Mouse (Mus musculus) stomach, embryonic 15.5 days (tissue): ENCODE data around the gene Wt1. TPM values are rescaled to one million over a fixed set of nuclear protein-coding genes. Genes with fewer than 3 reads are reported as not detected.

Experiments
- ATAC-seq: fragments of 200-750 bp; cut with Nextera tagmentation; 2 replicates; pipeline ENCODE4 v1.8.0; 2017; ENCODE audit warnings: low read depth, moderate number of reproducible peaks, moderate TSS enrichment; ENCODE audit not compliant: insufficient read depth, low FRiP score
- H3K27ac ChIP-seq: fragments of 300-500 bp; sonication (generic); 2 replicates; pipeline ENCODE4 v1.5.1; 2015; ENCODE audit warnings: mild to moderate bottlenecking, inconsistent platforms
- H3K27me3 ChIP-seq: fragments of 300-500 bp; sonication (generic); replicated peaks from 2 replicates; pipeline ENCODE4 v1.6.1; 2015; ENCODE audit warnings: inconsistent platforms
- H3K36me3 ChIP-seq: fragments of 300-500 bp; sonication (generic); 2 replicates; pipeline ENCODE4 v1.6.1; 2015; ENCODE audit warnings: inconsistent platforms
- H3K4me1 ChIP-seq: fragments of 300-500 bp; sonication (generic); 2 replicates; pipeline ENCODE4 v1.6.1; 2015; ENCODE audit warnings: inconsistent platforms
- H3K4me2 ChIP-seq: fragments of 300-500 bp; sonication (generic); 2 replicates; pipeline ENCODE4 v1.6.1; 2015; ENCODE audit warnings: mild to moderate bottlenecking, inconsistent platforms
- H3K4me3 ChIP-seq: fragments of 300-500 bp; sonication (generic); replicated peaks from 2 replicates; pipeline ENCODE4 v1.5.1; 2015; ENCODE audit warnings: inconsistent platforms
- H3K9ac ChIP-seq: fragments of 300-500 bp; sonication (generic); 2 replicates; pipeline ENCODE4 v1.6.1; 2015; ENCODE audit warnings: inconsistent platforms
- H3K9me3 ChIP-seq: fragments of 300-500 bp; sonication (generic); 2 replicates; pipeline ENCODE4 v1.6.1; 2016; ENCODE audit warnings: inconsistent platforms
- WGBS: fragments of 180-500 bp; shearing (Covaris S2); methylation state at CpG from one replicate; pipeline ENCODE4 v1.1.7; 2015; 5-methylcytosine and 5-hydroxymethylcytosine counted together
- polyA plus RNA-seq: library from polyadenylated mRNA; unstranded; fragments of >200 nt; fragmentation: Nextera tagmentation; extraction: Ambion mirVana; gene quantifications from 2 replicates; pipeline ENCODE4 v1.2.1, GENCODE M21; 2015

Wt1 gene
- polyA plus RNA-seq, 1 experiment from 2014 or later, result 23.3 TPM

DNA sequence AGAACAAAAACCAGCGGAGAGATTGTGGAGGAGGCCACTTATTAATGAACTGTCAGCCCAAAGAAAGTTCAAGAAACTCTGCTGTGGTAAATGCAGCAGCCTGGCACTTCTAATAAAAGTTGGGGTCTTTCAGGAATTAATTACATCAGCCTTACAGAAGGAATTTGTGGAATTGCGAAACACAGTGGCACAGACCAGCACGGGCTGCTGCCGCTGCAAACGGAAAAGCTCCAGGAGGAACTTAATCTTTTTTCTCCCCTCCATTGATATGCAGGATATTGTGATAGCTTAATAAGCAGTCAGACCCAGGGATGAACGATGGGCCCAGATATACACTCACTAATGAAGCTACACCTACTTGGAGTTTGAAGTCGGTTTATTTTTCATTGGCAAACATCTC, 15.0 kb downstream of the Wt1 start:
- Histone ChIP-seq H3K27ac (no peak overlapping the region), H3K4me1 (no peaks in the 10 kb centered on the region), H3K27me3 (peaks cover 19% of the 10 kb centered on the region), H3K36me3 (no peaks in the 10 kb centered on the region), H3K4me2 (no peak overlapping the region), H3K9me3 (no peaks in the 10 kb centered on the region), H3K9ac (no peak overlapping the region), H3K4me3 (no peak overlapping the region)
- WGBS, result 41% methylated on average over 7 of the region's 7 CpGs
- ATAC-seq, result no peak

DNA sequence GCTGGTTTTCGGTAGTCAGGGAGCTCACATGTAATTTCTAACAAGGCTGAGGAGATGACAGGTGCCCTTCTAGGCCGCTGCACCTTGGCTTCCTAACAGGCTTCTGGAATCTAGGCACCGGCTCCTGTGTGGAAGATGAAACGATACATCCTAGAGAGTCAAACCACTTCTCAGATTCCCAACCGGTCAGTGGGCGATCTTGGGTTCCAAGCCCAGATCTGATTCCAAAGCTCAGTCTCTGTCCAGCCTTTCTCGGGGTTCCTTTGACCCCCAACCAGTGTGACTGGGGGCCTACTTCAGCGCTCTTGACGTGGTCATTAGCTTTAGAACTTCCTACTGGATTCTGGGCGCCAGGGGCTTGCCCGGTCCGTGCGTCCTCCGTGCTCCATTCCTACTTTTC, 17.4 kb downstream of the Wt1 start:
- Histone ChIP-seq H3K9me3 (no peaks in the 10 kb centered on the region), H3K4me3 (no peak overlapping the region), H3K36me3 (no peaks in the 10 kb centered on the region), H3K27me3 (peaks cover 8% of the 10 kb centered on the region), H3K4me1 (no peaks in the 10 kb centered on the region), H3K4me2 (no peak overlapping the region), H3K9ac (no peak overlapping the region), H3K27ac (no peak overlapping the region)
- WGBS, result 93% methylated on average over 14 of the region's 14 CpGs
- no peak for ATAC-seq

DNA sequence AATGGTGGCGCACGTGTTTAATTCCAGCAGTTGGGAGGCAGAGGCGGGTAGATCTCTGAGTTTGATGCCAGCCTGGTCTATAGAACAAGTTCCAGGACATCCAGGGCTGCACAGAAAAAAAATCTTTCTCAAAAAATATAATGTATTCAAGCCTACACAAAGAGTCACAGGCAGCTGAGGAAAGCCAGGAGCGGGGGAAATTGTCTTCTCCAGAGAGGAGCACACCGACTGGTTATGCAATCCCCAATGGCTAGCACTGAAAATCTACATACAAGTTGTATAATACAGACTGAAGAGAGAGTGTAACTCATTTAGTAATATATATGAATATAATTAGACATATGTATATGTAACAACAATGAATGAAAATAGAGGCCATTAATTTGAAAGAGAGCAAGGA, 25.2 kb downstream of the Wt1 start:
- Histone ChIP-seq H3K27me3 (no peaks in the 10 kb centered on the region), H3K27ac (no peak overlapping the region), H3K4me2 (no peak overlapping the region), H3K9me3 (no peaks in the 10 kb centered on the region), H3K4me1 (no peaks in the 10 kb centered on the region), H3K36me3 (no peaks in the 10 kb centered on the region), H3K4me3 (no peak overlapping the region), H3K9ac (no peak overlapping the region)
- 88% methylated on average over 5 of the region's 5 CpGs for WGBS
- no peak for ATAC-seq

DNA sequence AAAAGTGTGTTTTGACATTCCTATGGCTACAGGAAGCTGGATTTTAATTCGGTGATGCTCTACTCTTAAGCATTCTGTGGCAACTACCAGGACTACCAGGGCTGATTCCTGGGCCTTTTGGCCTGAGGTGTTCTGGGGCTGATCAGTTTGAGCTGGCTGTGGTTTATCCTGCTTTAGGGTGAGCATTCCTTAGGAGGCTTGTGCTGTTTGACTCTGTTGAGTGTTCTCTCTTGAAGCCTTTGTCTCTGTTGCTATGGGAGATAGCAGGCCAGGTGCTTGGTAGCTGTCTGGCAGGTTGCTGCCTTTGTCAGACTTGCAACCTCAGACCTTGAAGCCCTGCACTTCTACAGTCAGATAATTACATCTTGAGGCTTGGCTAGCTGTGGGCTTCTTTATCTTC, 26.7 kb downstream of the Wt1 start:
- Histone ChIP-seq H3K4me1 (no peaks in the 10 kb centered on the region), H3K9me3 (no peaks in the 10 kb centered on the region), H3K36me3 (no peaks in the 10 kb centered on the region), H3K27ac (no peak overlapping the region), H3K4me3 (no peak overlapping the region), H3K4me2 (no peak overlapping the region), H3K27me3 (no peaks in the 10 kb centered on the region), H3K9ac (no peak overlapping the region)
- WGBS, result 65% methylated on average over 1 of the region's 1 CpGs
- ATAC-seq, result no peak

DNA sequence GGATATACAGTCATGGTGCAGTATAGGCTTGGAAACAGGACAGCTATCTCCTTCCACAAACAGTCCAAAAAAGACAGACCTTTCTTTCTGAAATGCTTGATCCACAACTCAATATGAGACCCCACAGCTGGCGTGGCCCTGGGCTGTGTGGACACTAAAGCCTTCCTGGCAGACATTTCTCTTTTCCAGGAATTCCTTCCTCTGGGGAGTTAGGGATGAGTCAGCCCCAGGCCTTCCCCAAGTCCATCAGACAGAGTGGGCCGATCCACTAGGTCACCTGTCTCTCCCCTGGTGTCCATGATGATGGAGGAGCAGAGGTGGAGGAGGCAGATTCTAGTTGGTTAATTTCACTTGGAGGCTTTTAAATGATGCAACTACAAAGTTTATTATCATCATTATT, 34.6 kb downstream of the Wt1 start:
- H3K9me3 ChIP-seq, result no peaks in the 10 kb centered on the region
- H3K27me3 ChIP-seq, result no peaks in the 10 kb centered on the region
- no peak overlapping the region for H3K4me2 ChIP-seq
- H3K4me3 ChIP-seq, result no peak overlapping the region
- 70% methylated on average over 2 of the region's 2 CpGs for WGBS
- H3K9ac ChIP-seq, result no peak overlapping the region
- H3K36me3 ChIP-seq, result no peaks in the 10 kb centered on the region
- ATAC-seq, result no peak
- no peaks in the 10 kb centered on the region for H3K4me1 ChIP-seq
- H3K27ac ChIP-seq, result no peak overlapping the region

DNA sequence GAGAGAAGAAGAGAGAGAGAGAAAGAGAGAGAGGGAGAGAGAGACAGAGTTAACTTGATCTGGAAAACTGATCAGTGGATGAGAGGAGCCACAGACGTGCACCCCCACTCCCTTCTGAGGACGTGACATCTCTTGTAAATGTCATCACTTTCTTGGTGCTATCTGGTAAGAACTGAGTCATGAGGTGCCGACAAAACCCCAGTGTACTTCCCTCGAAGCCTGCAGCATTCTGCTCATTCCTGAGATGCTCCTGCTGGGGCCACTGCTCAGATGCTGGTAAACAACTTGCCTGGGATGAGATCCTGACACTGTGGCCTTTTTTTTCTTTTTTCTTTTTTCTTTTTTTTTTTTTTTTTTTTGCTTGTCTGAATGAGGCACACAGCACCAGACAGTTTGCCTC, 36.4 kb downstream of the Wt1 start:
- Histone ChIP-seq H3K36me3 (no peaks in the 10 kb centered on the region), H3K4me3 (no peak overlapping the region)
- ATAC-seq, result no peak

DNA sequence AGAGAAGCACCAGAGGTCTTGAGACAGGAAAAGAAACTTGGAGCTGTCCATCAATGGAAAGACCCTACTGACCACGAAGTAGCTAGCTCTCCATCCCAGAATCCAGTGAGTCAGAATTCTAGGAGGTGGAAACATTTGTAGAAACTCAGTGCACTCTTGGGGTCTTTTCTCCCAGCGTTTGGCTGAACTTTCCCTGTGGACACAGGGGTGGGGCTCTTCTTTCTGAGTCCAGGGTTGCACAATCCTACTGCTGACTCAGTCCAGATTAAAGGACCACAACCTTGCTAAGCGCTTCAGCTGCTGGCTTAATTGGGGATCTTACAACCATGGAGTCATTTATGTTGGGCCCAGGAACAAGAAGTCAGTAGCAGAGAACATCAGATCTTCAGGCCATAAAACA, 41.8 kb downstream of the Wt1 start:
- no peak overlapping the region for H3K4me2 ChIP-seq
- no peak overlapping the region for H3K4me3 ChIP-seq
- no peak overlapping the region for H3K27ac ChIP-seq
- H3K9me3 ChIP-seq, result no peaks in the 10 kb centered on the region
- H3K36me3 ChIP-seq, result no peaks in the 10 kb centered on the region
- H3K27me3 ChIP-seq, result no peaks in the 10 kb centered on the region
- no peak for ATAC-seq
- no peaks in the 10 kb centered on the region for H3K4me1 ChIP-seq
- 76% methylated on average over 3 of the region's 3 CpGs for WGBS
- no peak overlapping the region for H3K9ac ChIP-seq

More for the DNA sequence above, 36.4 kb downstream of the Wt1 start:
- Histone ChIP-seq H3K27me3 (no peaks in the 10 kb centered on the region), H3K4me1 (no peaks in the 10 kb centered on the region), H3K4me2 (no peak overlapping the region), H3K9me3 (no peaks in the 10 kb centered on the region), H3K27ac (no peak overlapping the region), H3K9ac (no peak overlapping the region)
- 15% methylated on average over 4 of the region's 4 CpGs for WGBS

DNA sequence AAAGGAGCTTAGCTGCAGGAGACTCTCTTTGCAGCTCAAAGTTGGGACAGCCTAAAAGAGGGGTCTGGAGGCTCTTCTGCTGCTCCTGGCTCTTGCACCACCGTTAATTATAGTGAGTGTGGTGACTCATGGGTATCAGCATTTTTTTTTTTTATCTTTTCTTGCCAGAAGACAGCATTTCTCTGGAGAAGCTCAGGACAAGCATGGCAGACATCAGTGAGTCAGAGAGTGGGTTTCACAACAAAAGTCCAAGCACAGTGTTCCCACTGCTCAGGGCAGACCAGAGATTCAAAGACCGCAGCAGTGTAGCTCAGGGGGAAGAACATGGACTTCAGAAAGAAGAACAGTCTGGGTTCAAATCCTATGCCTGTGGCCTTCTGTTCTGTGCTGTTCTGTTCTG, 47.9 kb downstream of the Wt1 start:
- no peaks in the 10 kb centered on the region for H3K4me1 ChIP-seq
- H3K27me3 ChIP-seq, result no peaks in the 10 kb centered on the region
- no peak overlapping the region for H3K4me2 ChIP-seq
- H3K36me3 ChIP-seq, result no peaks in the 10 kb centered on the region
- no peak for ATAC-seq
- no peak overlapping the region for H3K9ac ChIP-seq
- H3K27ac ChIP-seq, result no peak overlapping the region
- H3K4me3 ChIP-seq, result no peak overlapping the region
- H3K9me3 ChIP-seq, result no peaks in the 10 kb centered on the region
- 69% methylated on average over 2 of the region's 2 CpGs for WGBS

DNA sequence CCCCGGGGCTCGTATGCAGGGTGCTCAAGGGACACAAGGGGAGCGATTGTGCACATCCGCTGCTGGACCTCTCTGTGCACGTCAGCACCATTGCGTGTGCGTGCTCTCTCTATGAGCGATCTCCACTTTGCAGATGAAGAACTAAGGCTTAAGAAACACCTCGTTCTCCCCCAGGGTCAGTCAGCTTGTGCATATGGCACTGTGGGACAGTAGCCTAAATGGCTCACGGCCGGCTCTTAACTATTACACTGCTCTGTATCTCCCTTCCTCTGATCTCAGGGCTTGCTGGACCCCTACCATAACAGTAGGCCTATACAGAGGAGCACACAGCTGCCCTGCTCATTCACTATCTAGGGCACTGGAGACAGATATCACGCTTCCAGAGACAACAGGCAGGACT, 52.5 kb downstream of the Wt1 start:
- no peaks in the 10 kb centered on the region for H3K9me3 ChIP-seq
- H3K9ac ChIP-seq, result no peak overlapping the region
- H3K27ac ChIP-seq, result no peak overlapping the region
- no peak for ATAC-seq
- H3K27me3 ChIP-seq, result no peaks in the 10 kb centered on the region
- no peaks in the 10 kb centered on the region for H3K36me3 ChIP-seq
- no peaks in the 10 kb centered on the region for H3K4me1 ChIP-seq
- H3K4me2 ChIP-seq, result no peak overlapping the region
- H3K4me3 ChIP-seq, result no peak overlapping the region
- 77% methylated on average over 12 of the region's 12 CpGs for WGBS

DNA sequence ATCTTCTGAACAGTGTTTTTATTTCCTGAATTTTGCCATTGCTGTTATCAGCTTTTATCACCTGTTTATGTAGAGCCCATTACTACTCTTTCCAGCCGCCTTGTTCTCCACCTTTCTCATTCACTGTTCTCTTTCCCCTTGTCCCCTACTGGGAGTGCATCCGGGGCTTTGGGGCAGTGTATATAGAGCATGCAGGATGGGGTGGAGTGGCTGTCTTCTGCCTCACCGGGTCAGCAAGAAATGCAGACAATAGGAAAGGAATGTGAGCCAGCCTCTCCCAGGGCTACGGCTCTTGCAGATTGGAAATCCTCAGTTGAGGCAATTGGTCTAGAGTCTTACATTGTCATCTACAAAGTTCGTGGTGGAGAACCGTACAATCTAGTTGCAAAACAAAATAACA, 56.2 kb downstream of the Wt1 start:
- H3K4me2 ChIP-seq, result no peak overlapping the region
- no peaks in the 10 kb centered on the region for H3K36me3 ChIP-seq
- H3K4me1 ChIP-seq, result no peaks in the 10 kb centered on the region
- WGBS, result 26% methylated on average over 6 of the region's 6 CpGs
- no peaks in the 10 kb centered on the region for H3K27me3 ChIP-seq
- no peak for ATAC-seq
- no peaks in the 10 kb centered on the region for H3K9me3 ChIP-seq
- no peak overlapping the region for H3K27ac ChIP-seq
- no peak overlapping the region for H3K9ac ChIP-seq
- no peak overlapping the region for H3K4me3 ChIP-seq

DNA sequence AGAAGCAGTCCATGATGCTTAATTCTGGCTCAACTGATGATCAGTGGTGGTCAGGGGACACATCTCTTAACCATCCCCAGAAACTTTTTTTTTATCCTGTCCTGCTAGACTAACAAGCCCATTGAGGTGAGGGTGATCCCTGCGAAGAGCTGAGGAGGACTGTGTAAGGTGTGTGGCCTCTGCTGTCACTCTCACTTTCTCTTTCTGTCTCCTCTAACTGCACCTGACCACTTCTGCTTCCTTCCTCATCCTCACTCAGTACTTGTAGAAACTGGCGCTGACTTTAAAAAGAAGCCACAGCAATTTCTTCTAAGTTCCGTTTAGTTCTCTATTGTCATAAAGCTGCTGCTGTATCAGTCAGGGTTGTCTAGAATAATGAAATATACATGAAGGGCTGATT, 58.8 kb downstream of the Wt1 start:
- Histone ChIP-seq H3K4me2 (no peak overlapping the region), H3K36me3 (no peaks in the 10 kb centered on the region), H3K4me1 (no peaks in the 10 kb centered on the region), H3K4me3 (no peak overlapping the region), H3K27ac (no peak overlapping the region), H3K9me3 (no peaks in the 10 kb centered on the region), H3K27me3 (no peaks in the 10 kb centered on the region), H3K9ac (no peak overlapping the region)
- WGBS, result 86% methylated on average over 3 of the region's 3 CpGs
- no peak for ATAC-seq

DNA sequence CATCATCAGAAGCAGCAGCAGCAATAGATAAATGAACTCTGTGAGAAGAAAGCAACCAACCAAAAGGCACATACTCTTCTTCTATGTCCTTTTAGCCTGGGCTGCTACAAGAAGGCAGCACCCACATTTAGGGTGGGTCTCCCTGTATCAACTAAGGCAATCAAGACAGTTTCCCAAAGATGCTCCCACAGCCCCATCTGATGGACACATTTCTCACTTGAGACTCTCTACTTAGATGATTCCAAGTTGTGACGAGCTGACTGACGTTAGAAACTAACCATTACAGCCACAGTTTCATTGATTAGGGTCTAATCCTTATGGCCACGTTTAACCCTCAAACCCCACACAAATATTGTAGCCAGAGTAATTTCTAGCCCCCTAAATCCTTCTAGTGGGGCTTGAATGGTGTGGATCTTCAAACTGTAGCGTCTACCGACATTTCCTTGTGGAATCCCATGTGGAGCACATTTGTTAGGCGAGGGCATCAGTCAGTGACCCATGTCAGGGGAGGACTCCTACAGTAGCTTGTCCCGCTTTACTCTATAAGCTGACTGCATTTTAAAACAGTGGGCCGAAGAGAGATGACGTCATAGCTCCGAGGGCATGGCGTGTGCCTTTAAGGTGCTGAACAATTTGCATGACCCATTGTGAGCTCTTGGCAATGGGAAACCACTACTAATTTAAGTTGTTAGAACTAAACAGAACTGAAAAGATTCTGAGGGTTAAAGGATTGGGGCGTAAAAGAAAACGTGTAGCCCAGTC, 59.6 kb downstream of the Wt1 start:
- H3K9ac ChIP-seq, result no peak overlapping the region
- 80% methylated on average over 13 of the region's 13 CpGs for WGBS
- H3K4me2 ChIP-seq, result no peak overlapping the region
- H3K4me1 ChIP-seq, result no peaks in the 10 kb centered on the region
- no peak for ATAC-seq
- H3K27me3 ChIP-seq, result no peaks in the 10 kb centered on the region
- no peak overlapping the region for H3K4me3 ChIP-seq
- no peaks in the 10 kb centered on the region for H3K36me3 ChIP-seq
- no peak overlapping the region for H3K27ac ChIP-seq
- no peaks in the 10 kb centered on the region for H3K9me3 ChIP-seq

DNA sequence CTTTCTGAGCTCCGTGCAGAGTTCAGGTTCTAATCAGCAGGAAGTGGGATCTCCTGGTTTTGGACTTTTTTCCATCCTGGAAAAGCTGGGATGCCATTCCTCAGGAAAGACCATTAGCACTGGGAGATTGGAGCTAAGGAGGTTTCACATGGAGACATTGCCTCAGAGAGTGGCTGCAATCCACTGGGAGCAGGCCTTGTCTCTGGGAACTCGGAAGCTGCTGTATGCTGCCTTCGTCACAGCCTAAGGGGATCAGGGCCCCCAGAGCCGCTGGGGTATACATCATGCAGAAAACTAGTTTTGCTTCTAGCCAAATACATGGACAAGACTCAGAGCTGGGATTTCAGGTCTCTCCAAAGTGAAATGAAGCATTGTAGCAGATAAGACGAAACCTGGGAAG, 60.3 kb downstream of the Wt1 start:
- Histone ChIP-seq H3K9ac (no peak overlapping the region), H3K36me3 (no peaks in the 10 kb centered on the region), H3K4me2 (no peak overlapping the region), H3K4me1 (no peaks in the 10 kb centered on the region), H3K27me3 (no peaks in the 10 kb centered on the region), H3K27ac (no peak overlapping the region), H3K4me3 (no peak overlapping the region), H3K9me3 (no peaks in the 10 kb centered on the region)
- WGBS, result 69% methylated on average over 5 of the region's 5 CpGs
- ATAC-seq, result no peak
